In the genomic region with DNA sequence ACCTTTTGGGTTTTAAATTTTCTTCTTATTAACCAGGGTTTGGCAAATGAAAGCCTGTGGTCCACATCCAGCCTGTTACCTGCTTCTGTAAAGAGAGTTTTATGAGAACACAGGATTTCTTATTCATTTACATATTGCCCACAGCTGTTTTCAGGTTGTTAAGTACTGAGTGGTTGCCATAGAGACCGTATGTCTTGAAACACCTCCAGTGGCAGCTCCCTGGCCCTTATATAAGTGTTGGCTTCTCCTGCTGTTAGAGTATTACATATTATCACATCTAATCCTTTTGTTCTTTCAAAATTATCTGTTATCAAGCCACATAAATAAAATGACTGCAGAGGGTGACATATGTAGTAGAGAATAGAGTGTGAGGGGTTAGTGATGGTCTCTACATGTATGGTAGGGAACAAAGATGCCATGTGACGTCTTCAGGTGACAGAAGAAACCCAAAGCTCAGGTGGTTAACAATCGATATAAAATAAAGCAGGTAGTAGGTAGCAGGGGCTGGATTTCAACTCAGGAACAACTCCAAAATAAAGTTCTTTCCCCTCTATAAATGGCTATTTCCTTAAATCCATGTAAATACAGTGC, we compare ENCODE assay signal across 12 mouse cellular contexts.
A peak's percentile ranks its signal among the peaks of the same experiment; 100 is the strongest.
DNase-seq lines count a peak whose midpoint lies in the region; ATAC-seq and TF ChIP-seq lines count a peak whose summit lies in the region.
"Had no signal": no experiment of that assay in that cellular context is flagged by ENCODE, and none has a peak within 500 bp of the region (broad histone marks: within the 10 kb centered on the region; RNA-seq: fewer than 3 reads in every experiment).

No protein-coding gene starts in this region.

- intact Hi-C loops in left cerebral cortex, postnatal 25 days (cut with DNase I): loop anchor here (5.0 kb wide), 1 partner anchor 36 kb away; no protein-coding TSS in a partner anchor

- no peak overlapping the region for H3K4me2 ChIP-seq in intestine, postnatal 0 days (replicated peaks; ENCODE audit: low read depth)
- H3K4me2 ChIP-seq: liver, embryonic 11.5 days had no signal

- no peaks in the 10 kb centered on the region for H3K9me3 ChIP-seq in intestine, postnatal 0 days (ENCODE audit: control insufficient read depth)
- H3K9me3 ChIP-seq: megakaryocyte, embryonic 14.5 days had no signal

- no peak overlapping the region for H3K9ac ChIP-seq in intestine, postnatal 0 days (ENCODE audit: low read depth, low read length)

- no peak for DNase-seq in frontal cortex, postnatal 10 days (ENCODE audit: low spot score in 2 of 2)
- DNase-seq in layer of hippocampus, adult 9-11 months: peak; percentile 43
- no peak for DNase-seq in layer of hippocampus, postnatal 14 days (ENCODE audit: low spot score in 2 of 2)
- DNase-seq in R1 (ENCODE audit: low read depth, low spot score): peak; percentile 12
- peak; percentile 39 to 79 for DNase-seq in left cerebral cortex, postnatal 25 days (ENCODE audit: low spot score in 2 of 2)
- DNase-seq in yolk sac, embryonic 10.5 days (ENCODE audit: low spot score): no peak
- DNase-seq: cerebellum, adult 11 months; kidney, adult 11 months had no signal

- no peaks in the 10 kb centered on the region for H3K27me3 ChIP-seq in intestine, postnatal 0 days (replicated peaks; ENCODE audit: control insufficient read depth, insufficient read depth, low read length)
- H3K27me3 ChIP-seq: megakaryocyte, embryonic 14.5 days had no signal

- peak; percentile 71 for ATAC-seq in frontal cortex, adult (ENCODE audit: low TSS enrichment)
- ATAC-seq in intestine, postnatal 0 days: no peak

- no peak for TF ChIP-seq CTCF in intestine, postnatal 0 days (IDR thresholded peaks at IDR 0.05; ENCODE audit: low read depth)

- WGBS in intestine, postnatal 0 days: 91% methylated on average over 3 of the region's 3 CpGs

- no peaks in the 10 kb centered on the region for H3K4me1 ChIP-seq in intestine, postnatal 0 days (replicated peaks; ENCODE audit: control insufficient read depth, insufficient read depth, low read length)

- no peak overlapping the region for H3K4me3 ChIP-seq in intestine, postnatal 0 days (ENCODE audit: low read depth, low read length)
- H3K4me3 ChIP-seq: megakaryocyte, embryonic 14.5 days had no signal

- no peak overlapping the region for H3K27ac ChIP-seq in intestine, postnatal 0 days (ENCODE audit: low read depth, low read length)

- H3K36me3 ChIP-seq in intestine, postnatal 0 days (ENCODE audit: control insufficient read depth, insufficient read depth): no peaks in the 10 kb centered on the region

Comparison
In these comparisons a context has a peak if more than half of its experiments do, and no peak if none do; other contexts are left out.
1. DNase-seq: peak in layer of hippocampus, adult 9-11 months (single experiment), R1 (single experiment) and left cerebral cortex, postnatal 25 days (2 of 2); none in frontal cortex, postnatal 10 days (0 of 2), layer of hippocampus, postnatal 14 days (0 of 2) and yolk sac, embryonic 10.5 days (single experiment).